Mouse (Mus musculus) retina, postnatal 7 days (tissue): ENCODE data around the gene Chuk.
"Not testable (repeated sequence)": the region's sequence is repeated elsewhere in the genome, so short reads cannot be mapped to it uniquely, and the experiment has no call there.

Experiments used
- DNase-seq: peaks from one replicate; pipeline ENCODE4 v3.0.0-alpha.2; 2012; ENCODE audit warnings: low read depth, low spot score

The Chuk gene

GRCm38 (mm10) chr19:44106831-44107660, at the start of gene Chuk:
Gene Chuk (minus strand): TSS chr19:44107480.
- DNase-seq, result peak; percentile 95

- no peak for DNase-seq
Measured at GRCm38 (mm10) chr19:44157005-44157404, 49.7 kb upstream of the Chuk start.

DNA sequence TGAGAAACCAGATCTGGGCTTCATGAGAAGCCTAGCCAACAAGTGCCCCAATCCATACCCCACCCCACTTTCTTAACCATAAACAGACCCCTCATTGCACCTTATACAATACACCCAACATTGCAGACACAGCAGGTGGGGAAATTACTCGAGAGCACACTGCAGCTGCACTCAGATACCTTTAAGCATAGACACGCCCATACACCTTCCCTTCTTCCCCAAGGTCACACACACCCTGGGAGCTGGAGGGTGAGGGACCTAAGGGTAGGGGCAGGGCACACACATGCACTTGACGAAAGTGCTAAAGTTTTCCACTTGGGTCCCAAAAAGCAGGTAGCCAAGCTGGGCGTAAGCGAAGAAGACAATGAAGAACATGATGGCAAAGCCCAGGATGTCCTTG, 46.5 kb upstream of the Chuk start:
- DNase-seq, result no peak

GRCm38 (mm10) chr19:44148991-44149390, 41.7 kb upstream of the Chuk start:
- no peak for DNase-seq

DNA sequence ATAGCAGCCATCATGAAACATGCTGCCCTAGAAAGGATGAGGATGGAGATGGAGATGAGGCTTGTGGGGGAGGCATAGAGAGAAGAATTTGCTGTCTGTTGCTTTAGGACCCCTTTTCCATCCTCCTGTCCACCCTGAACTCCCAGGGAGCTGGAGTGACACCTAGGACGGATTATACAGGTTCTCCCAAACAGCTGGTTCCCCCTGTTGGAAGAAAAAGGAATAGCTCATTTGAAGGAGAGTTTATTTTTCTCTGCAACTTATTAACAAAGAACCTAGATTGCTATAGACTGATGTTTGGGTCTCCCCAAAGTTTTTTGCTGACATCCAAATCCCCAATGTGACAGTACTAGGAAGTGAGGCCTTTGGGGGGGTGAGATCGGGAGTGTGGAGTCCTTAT, 41.1 kb upstream of the Chuk start:
- no peak for DNase-seq

DNA sequence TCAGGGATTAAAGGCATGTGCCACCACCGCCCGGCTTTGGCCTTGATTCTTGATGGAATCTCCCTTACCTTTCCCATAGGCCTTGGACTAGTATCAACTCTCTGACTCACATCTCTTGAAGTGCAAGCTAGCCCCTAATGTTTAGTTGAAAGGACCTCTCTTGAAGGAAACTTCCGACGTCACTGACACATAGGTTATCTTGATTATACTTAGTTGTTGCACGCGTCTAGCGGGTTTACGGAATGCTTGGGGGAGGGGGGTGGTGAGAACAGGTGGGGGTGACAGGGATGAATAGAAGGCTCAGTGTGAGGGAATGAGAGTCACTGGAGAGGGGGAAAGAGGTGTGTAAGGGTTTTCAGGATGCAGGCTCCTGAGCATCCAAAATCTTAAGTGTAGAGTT, 39.7 kb upstream of the Chuk start:
- no peak for DNase-seq

DNA sequence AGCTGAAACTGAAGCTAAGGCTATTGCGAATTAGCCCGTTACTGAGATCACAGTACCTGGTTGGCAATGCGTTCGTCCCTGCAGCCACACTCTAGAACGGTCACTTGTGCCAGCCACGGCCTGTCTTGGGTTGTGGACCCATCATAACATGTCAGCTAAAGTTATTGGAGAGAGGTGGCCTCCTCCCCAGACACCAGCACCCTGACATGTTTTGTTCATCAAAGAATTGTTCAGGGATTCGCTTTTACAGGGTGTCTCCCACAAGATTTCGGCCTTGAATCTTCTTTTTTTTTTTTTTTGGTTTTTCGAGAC, 39.2 kb upstream of the Chuk start:
- DNase-seq, result no peak

GRCm38 (mm10) chr19:44145702-44146567, 38.7 kb upstream of the Chuk start, which contains the start of gene Bloc1s2:
Gene Bloc1s2 (minus strand): TSS chr19:44146446.
- DNase-seq, result peak; percentile 72

- no peak for DNase-seq
Measured at GRCm38 (mm10) chr19:44144366-44144765, 37.1 kb upstream of the Chuk start.

- no peak for DNase-seq
Measured at GRCm38 (mm10) chr19:44135960-44136485, 28.7 kb upstream of the Chuk start.

- peak; percentile 86 for DNase-seq
Measured at GRCm38 (mm10) chr19:44135072-44135959, 28.0 kb upstream of the Chuk start, which contains the start of gene Cwf19l1. Gene Cwf19l1 (minus strand): TSS chr19:44135876.

- no peak for DNase-seq
Measured at GRCm38 (mm10) chr19:44132917-44133316, 25.6 kb upstream of the Chuk start.

DNA sequence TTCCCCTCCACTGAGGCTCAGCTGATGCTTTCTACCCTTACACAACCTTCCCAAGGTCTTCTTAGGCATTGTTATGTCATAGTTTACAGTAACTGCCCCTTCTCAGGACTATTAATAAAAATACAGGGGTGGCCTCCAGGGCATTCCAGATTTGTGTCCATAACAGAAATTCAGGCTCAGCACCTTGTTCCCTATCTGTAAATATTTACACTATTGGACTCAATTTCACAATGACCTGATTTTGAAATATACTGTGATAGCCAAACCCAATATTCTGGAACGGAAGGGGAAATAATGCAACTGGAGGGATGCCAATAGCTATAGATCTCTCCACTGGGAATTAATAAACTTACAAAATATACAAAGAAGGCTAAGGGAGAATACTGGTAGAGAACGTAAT, 21.3 kb upstream of the Chuk start:
- no peak for DNase-seq

DNA sequence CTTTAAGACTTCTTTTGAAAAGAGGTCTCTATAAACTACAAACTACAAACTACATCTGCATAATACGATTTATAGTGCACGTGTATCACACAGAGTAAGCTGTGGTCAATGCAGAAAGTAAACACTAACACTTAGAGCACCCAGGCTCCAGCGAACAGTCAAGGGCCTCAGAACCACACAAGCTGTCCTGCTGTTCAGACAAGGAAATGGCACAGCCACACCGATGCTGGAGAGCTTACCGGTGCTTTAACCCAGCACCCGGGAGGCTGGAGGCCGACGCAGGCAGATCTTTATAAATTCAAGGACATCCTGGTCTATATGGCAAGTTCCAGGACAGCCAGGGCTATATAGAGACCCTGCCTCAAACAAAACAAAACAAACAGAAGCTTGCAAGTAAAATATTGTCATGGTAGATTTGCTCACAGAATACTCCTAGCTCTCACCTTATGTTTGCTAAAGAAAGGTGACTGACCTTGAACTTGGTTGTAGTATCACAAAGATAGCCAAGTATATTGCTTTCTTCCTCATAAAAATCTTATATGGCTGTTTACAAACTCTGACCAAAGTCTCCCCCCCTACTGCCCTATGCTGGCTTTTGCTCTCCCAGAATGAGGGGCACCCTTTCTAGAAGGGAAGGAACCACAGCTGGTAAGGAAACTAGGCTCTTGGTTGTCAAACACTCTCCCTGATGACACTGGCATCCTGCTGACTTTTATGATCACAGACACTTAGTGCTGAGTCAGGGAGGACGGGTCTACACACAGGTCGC, 20.6 kb upstream of the Chuk start:
- no peak for DNase-seq

DNA sequence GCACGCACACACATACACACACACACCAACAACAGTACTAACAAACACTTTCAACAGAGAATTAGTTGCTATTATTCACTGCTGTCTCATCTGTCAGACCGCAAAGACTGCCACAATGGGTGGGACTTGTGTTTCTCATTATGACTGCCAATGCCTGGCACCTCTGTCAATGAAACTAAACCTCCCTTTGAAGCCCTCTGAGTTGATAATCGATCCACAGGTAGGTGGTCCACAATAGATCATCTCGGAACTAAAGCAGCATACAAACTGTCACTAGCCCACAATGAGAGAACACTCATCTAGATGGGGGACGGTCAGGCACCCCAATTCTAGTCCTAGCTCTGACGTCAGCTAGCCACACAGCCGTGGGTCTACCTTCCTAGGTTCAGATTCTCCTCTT, 13.9 kb upstream of the Chuk start:
- no peak for DNase-seq

DNA sequence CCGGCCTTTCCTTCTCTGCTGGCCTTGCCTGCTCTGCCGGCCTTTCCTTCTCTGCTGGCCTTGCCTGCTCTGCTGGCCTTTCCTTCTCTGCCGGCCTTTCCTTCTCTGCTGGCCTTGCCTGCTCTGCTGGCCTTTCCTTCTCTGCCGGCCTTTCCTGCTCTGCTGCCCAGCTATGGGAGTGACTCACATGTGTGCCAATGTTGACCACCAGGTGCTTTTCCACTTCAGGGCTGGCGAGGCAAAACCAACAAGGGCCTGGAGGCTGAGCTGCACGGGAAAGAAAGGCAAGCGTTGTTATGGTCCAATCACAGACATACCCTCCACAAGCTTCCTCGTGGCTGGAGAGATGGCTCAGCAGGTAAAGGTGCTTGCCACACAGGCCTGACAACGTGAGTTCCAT, 13.4 kb upstream of the Chuk start:
- DNase-seq, result not testable (repeated sequence)

GRCm38 (mm10) chr19:44117793-44118192, 10.5 kb upstream of the Chuk start:
- no peak for DNase-seq

GRCm38 (mm10) chr19:44111706-44112105, 4.4 kb upstream of the Chuk start:
- DNase-seq, result no peak

GRCm38 (mm10) chr19:44110356-44110755, 3.1 kb upstream of the Chuk start:
- no peak for DNase-seq

- DNase-seq, result no peak
Measured at GRCm38 (mm10) chr19:44108996-44109395, 1.7 kb upstream of the Chuk start.
